Mouse (Mus musculus) frontal cortex, postnatal 14 days (tissue): Measurements from ENCODE around the gene Otop3.
A peak's percentile ranks its signal among the peaks of the same experiment; 100 is the strongest.

ENCODE experiments used
- DNase-seq, 2 experiments: peaks; one replicate each; pipeline ENCODE4 v3.0.0; 2022; ENCODE audit warnings: low spot score in 2 of 2

The Otop3 gene

DNA sequence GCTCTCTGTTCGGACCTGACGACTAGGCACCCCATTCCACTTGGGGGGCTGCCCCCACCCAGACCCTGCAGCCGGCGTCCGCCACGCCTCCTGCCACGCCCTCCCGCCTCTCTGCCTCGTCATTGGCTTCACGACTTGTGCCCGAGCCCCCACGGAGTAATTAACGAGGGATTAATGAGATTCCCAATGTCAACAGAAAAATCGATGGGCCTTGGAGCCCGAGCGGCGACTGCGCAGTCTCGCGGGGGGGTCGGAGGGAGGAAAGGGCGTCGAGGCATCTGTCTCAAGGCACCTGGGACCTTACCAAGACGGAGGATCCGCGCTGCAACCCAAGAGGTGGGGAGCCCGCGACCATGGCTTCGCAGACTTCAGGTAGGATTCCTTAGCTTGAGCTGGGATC is at the start of gene Otop3:
Gene Otop3, plus strand, starts transcription at position 201 of the 400 bp plus-strand sequence.
- no peak for DNase-seq

DNA sequence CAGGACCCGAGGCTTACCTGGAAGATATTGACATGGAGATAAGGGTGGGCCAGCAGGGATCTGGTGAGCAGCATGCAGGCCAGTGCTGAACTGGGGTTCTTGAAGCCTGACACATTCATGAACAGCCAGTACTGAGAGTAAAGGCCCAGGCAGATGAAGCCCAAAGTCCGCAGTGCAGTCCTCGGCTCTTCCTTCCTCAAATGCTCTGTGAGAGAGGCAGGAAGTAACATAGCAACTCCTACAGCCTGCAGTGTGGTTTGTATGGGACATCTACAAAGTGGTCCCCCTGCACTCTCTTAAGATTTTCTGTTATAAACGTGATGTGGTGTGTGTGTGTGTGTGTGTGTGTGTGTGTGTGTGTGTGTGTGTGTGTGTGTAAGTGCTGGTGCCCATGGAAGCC is 49.2 kb upstream of the Otop3 start:
- no peak for DNase-seq

DNA sequence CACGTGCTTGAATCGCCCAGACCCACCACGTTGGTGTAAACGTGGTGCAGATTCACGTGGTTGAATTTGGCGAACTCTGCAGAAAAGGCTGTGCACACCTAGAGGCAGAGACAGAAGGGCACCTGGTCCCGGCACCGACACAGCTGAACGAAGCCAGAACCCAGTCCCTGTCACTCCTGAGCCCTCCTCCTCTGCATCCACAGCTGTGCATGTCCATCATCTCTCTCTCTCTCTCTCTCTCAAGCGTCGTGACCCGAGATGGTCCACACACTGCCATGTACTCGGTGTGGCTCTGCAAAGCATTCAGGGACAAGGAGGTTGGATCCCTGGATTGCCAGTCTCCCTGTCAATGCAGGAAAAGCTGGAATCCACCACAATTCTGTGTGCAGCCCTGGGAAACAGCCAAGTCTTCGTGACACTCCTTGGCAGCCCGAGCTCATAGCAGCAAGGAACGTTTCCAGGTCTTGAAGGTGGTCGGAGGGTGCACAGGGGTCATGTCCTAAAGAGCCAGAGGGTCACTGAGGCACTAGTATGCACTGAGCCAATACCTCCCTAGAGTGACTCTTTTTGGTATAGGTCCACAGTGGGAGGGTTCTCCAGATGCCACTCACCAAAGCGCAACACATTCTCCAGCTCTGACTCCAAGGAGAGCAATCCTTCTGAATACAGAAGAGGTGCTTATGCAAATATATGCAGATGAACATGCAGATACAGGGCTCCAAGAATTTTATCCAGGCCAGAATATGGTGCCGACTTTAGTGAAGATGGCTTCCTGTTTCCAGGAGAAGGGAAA is 48.1 kb upstream of the Otop3 start:
- DNase-seq, result no peak

DNA sequence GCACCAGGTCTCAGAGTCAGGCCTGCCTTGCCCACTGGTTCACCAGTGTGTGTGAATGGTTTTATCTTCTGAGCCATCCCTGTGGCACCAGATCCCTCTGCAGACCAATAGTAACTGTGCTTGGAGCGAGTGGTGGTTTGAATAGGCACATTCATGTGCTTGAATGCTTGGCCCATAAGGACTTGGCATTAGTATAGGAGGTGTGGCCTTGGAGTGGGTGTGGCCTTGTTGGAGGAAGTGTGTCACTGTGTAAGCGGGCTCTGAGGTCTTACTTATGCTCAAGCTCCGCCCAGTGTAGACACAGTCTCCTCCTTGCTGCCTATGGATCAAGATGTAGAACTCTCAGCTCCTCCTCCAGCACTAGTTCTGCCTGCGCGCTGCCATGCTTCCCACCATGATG is 47.1 kb upstream of the Otop3 start:
- DNase-seq, result no peak

DNA sequence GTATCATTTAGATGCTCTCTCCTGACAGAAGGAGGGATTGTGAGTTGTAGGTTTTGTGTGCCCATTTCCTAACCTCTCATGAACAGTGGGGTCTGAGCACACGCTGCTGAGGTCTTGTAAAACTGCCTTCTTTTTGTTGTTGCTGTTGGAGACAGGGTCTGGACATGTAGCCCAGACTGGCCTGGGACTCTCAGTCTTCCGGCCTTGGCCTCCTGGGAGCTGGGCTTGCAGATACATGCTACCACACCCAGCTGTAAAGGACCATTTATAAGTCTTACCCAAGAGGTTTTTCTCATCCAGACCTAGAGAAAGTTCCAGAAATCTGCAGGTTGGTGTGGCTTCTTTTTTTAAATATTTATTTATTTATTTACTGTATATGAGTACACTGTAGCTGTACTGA is 46.2 kb upstream of the Otop3 start:
- DNase-seq, result no peak

DNA sequence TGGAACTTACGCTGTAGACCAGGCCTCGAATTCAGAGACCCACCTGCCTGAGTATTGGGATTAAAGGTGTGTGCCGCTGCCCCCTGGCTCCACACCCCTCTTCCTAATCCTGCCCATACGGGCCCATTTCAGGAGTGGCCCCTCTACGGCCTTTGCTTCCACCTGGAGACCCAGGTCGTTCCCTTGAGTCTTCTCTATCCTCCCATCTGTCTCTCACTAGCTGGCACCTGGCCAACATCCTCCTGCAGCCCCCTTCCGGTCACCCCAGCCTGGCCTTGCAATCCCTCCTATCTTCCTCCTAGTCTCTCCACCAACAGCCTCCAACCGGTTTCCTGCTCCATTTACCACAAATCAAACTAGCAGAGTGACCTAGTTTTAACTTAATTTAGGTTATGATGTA is 44.6 kb upstream of the Otop3 start:
- no peak for DNase-seq

DNA sequence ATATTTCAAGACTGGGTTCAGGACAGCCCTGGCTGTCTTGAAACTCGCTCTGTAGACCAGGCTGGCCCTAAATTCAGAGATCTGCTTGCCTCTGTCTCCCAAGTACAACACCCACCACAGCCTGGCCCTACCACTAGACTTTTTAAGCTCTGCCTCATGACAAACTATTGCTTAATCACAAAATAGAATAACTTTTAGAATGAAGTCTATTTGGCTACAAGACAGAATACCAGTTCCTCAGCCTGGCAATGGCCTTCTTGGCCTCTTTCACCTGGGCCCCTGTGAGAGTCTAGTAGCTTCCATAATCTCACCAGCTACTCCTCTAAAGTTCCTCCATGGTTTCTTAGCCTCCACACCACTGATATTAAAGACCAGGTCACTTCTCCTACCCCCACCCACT is 44.2 kb upstream of the Otop3 start:
- DNase-seq, result no peak

DNA sequence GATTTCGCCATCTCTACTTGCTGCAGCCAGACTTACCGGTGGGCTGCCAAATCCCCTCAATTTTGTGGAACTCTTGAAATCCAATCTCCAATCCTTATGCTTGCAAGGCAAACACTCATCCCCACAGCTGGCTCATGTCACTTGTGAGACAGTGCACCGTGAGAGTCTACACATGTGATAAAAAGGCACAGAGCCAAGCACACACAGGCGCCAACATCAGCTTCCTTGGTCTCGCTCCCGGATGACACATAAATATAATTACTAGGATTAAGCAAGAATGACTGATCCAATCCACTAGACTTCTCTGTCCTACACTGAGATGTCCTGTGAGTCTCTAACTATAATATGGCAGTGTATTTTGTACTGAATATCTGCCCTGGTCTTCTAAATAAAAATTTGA is 43.6 kb upstream of the Otop3 start:
- DNase-seq, result no peak

DNA sequence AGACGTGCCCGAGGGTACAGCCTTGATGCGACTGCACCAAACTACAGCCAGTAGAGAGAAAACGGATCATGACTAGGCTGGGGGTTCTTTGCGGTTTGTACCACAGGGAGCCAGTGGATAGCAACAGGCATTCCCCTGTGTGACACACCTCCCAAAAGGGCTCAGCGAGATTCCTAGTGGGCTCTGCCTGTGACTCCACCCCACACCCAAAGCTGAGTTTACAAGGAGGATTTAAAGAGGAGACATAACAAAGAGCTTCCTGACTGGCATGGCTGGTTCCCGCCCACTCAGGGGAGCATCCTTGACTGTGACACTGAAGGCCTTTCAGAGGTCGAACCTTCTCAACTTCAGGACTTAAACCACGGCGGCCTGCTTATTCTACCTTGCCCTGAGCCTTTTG is 43.0 kb upstream of the Otop3 start:
- no peak for DNase-seq

DNA sequence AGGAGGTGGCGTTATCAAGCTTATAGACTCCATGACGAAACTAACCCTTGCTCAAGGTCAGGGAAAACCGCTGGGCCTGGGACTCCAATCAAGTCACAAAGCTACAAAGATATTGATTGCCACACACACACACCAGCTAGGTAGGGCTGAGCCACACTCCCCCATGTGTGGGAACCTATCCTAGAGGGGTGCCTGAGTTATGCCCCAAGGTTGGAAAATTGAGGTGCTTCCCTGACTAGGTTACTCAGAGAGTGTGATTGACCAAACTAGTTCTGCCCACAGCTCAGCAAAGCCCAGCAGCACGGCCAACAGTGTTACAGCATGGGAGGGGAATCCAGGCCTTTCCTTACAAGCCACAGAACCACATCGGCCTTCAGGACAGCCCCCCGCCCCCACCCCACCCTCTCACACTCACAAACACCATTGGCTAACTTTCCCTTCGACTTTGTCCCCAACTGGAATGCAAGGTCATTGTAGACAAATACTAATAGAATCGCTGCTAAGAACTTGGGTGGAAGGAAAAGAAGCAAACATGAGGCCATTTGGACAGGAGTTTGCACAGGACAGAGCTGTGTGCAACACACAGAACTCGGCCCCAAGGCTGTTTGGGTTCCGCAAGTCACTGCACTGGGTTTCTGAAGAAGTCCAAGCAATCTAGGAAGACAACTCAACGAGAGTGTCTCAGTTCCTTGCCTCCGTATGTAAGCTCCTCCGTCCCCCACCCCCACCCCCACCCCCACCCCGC is 41.7 kb upstream of the Otop3 start:
- DNase-seq, result no peak

DNA sequence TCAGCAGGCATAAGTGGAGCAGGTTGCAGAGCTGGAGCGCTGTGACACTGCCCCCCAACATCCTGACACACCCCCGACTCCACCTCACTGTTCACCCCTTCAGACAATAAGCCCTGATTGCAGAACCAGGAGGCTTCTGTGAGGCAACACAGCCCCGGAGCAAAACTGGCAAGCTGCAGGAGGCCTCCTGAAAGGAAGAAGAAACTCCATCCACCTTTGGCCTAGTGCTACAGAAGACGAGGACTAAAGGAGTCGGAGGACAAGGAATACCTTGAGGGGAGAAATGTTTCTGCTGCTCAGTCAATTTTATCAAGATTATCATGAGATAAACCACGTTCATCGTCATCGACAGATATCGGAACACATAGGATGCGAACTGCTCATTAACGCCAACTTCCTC is 38.6 kb upstream of the Otop3 start:
- DNase-seq, result no peak

DNA sequence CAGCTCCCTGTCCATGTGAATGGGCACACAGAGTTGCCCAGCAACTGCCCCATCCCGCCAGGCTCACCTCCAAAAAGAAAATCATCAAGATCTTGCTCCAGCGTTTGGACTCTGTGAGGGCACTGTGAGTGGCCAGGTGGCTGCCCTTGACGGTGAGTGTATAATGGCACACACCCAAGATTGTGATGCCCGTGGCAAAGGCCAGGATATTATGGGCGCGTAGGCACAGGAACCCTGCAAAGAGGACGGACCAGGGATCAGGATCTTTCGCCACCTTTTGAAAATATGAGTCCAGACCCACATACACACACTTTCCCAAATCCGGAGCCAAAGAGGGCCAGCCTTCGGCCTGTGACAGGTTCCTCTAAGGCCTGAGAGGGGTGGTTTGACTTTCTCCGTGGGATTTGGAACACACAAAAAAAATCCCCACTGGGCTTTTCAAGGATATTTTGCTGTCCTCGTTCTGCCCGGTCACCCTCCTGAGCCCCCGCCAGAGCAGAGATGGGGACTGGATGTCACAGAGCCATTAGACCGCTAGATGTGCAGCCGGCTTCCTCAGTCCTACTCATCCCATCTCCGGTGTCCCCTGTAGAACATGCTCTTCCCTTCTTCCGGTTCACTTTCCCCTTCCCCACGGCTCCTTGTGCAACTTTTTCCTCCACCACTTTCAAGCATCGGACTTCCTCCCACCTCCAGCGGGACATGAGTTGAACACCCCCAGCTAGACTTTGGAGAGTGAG is 37.9 kb upstream of the Otop3 start:
- DNase-seq, result no peak

DNA sequence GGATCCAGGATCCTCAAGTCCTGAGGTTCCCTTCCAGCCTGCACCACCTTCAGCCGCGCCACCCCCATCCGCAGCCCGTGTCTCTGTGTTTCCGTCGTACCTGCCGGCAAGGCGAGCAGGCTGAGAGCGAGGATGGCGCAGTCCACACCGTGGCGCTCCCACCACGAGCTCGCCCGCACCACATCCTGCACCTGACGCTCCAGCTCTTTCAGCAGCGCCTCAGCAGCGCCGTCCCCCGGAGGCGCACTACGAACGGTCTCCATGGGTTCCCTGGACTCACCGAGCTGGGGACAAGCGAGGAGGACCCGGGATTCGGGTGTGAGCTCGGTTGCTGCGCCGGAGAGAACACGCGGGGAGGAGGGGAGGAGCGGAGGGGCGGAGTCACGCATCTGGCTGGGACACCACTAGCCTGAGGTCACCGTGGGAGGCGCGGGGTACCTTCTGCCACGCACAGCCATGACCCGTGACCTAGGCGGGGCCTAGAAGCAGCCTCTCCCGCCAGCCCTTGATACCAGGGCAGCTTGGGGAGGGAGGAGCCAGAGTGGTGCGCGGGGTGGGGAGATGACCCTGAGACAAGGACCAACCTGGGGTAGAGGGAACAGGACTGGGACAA is 37.2 kb upstream of the Otop3 start, which contains the start of gene Fads6:
Gene Fads6, minus strand, starts transcription at position 450 of the 613 bp plus-strand sequence.
- peak; percentile 52 to 61 for DNase-seq

DNA sequence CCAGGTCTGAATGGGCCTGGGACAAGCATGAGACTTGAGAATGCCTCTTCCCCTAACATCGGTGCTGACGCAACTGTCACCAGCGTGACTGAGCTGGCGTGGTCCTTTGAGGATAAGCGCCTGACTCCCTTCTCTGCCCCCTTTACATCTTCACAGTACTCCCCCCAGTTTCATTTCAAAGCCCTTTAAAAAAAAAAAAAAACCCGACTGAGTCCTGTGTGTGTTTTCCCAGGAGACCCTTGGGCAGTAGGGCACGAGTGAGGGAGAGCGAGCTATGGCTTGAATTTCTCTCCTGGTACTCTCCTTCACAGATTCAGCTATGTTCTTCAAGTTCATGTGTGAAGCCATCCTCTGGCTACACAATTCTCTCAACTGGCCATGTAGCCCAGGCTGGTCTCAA is 36.4 kb upstream of the Otop3 start:
- no peak for DNase-seq

DNA sequence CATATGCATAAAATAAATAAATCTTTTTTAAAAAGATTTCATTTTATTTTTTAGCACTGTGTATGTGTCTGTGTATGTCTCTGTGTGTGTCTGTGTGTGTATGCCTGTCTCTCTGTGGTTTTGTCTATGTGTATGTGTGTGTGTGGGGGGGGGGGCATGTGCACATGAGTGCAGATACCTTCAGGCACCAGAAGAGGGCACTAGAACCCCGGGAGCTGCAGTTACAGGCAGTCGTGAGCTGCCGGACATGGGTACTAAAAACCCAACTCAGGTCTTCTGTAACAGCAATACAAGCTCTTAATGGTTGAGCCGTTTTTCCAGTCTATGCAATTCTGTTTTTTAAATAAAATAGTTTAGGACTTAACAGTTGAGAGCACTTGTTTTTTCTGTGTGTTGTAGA is 33.8 kb upstream of the Otop3 start:
- no peak for DNase-seq

DNA sequence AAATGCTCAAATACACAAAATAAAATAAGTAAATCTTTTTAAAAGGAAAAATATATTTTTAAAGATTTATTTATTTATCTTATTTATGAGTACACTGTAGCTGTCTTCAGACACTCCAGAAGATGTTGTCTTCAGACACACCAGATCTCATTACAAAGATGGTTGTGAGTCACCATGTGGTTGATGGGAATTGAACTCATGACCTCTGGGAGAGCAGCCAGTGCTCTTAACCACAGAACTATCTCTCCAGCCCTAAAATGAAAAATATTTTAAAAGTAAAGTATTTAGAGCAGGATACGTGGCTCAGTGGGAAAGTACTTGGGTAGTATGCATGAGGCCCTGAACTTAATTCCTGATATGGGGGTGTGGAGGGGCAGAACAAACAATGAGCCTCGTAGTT is 33.2 kb upstream of the Otop3 start:
- no peak for DNase-seq

DNA sequence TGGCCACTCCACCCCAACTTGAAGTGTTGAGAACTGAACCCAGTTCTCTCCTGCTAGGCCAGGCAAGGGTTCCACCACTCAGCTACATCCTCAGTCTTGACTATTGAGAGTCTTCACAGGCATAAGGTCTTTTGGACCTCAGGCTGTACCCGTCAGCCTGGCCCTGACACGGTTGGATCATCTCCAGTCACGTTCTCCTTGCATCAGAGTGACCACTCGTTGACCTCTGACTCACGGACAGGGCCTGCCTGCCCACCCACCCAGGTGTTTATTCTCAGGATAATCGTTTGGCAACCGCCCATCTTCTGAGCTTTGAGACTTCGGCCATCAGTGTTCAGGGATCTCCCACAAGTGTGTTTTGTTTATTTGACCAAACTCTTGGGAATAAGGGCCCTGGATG is 31.4 kb upstream of the Otop3 start:
- no peak for DNase-seq

DNA sequence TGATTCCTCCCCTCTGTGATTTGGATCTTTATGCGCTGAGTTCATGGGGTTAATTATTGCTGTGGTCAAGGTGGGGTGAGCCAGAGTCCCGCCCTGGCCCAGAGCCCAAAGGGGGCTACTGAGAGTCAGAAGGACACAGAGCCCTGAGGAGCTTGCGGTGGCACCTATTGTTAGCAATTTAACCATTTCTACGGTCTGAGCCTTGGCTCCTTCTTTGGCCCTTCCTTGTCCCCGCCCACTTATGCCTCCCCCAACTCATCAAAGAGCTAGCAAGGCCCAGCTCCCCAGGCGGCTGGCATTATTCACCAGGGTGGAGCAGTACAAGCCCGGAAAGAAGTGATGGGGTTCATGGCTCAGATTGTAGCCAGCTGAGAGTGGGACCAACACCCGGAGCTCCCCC is 27.7 kb upstream of the Otop3 start, which contains the start of gene Otop2:
Gene Otop2, plus strand, starts transcription at position 301 of the 400 bp plus-strand sequence.
- DNase-seq, result no peak

DNA sequence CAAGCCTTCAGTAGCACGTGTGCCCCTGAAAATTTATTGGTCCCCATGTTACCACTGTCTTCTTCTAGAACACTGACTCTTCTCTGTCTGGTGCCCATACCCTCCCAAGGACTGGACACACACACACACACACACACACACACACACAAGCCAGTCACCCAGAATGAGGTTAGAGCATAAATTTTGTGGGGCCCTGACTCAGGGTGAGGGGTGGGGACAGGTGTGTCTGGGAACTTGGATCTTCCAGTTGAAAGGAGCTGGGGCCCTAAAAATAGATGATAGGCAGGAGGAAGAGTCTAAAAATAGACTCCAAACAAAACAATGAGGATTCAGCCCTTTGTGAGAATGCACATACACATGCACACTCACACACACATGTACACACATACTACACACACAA is 25.8 kb upstream of the Otop3 start:
- DNase-seq, result no peak

DNA sequence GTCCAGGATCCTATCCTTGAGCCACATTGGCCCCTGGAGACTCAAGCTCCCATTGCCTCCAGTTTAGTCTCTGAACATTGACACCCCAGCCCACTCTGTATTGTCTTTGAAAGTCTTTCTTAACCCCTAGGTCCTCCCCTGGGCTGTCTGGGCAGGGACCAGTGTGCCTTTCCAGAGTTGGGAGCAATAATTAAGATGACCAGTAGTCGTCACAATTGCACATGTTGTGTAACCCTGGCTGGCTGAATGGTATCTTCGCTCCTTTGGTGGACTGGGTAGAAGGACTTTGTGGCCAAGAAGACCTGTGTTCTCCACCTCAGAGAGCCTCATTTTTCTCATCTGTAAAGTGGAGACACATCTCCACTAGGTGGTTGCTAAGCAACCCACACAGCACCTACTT is 20.3 kb upstream of the Otop3 start:
- no peak for DNase-seq

DNA sequence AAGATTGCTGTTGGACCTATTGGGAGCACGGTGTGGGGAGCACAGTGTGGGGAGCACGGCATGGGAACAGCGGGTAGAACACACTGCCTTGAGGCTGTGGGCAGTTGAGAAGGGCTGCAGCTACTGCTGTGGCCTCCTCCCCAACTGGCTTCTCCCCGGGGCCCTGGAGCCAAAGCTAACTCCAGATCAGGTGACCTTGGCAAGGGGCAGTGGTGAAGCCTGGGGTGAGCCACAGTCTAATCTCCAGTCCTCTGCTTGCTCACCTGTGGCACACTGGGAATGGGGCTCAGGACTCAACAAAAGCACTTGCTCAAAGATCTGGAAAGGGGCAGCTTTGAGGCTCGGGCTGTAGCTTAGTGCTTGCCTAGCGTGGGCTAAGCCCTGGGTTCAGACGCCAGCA is 17.3 kb upstream of the Otop3 start:
- DNase-seq, result no peak
